Mouse (Mus musculus): Measurements from ENCODE around the gene Lig1. TPM values are rescaled to one million over a fixed set of nuclear protein-coding genes. Genes with fewer than 3 reads are reported as not detected.

The Lig1 gene
- total RNA-seq (2014; rRNA removed) (1.3 and 3.2 TPM in 2 replicates), polyA plus RNA-seq (2012; rRNA removed) (1.4 and 1.6 TPM in 2 replicates)

DNA sequence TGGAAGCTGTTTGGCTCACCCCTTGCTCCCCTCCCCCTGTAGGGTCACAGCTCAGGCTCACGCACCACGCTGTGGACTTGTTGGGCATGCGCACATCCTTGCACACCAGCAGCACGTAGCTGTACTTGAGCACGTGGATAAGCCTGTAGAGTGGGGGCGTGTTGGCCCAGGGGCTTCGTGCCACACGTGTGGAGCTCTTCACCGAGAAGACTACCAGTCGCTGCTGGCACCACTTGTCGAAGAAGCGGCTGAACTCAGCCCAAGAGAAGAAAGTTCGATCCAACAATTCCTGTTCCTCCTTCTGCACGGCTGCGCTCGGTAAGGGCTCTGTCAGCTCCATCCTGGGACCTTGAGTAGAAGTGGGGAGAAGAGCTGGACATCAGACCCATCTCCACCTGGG lies at the start of gene Lig1:
Lig1 (plus strand) TSS at position 203 of the 400 bp plus-strand sequence.
- Histone ChIP-seq H3K27ac (replicated peaks; ENCODE audit: insufficient read depth, low read depth, low read length) (no peak within 1 kb of the TSS), H3K79me2 (ENCODE audit: control insufficient read depth, insufficient read depth, low read length) (no peaks in the 10 kb centered on the region), H3K4me3 (ENCODE audit: insufficient read depth, low read depth, low read length) (peak within 1 kb of the TSS; percentile 66), H3K36me3 (ENCODE audit: control insufficient read depth, insufficient read depth, low read length) (peaks cover 4% of the 10 kb centered on the region; the same call in 1 of the 2 replicates), H3K4me1 (ENCODE audit: control insufficient read depth, insufficient read depth, low read length) (peaks cover 3% of the 10 kb centered on the region), H3K9ac (ENCODE audit: low read depth, low read length) (peak within 1 kb of the TSS; percentile 66), H3K27me3 (ENCODE audit: control insufficient read depth, insufficient read depth, low read length) (no peaks in the 10 kb centered on the region)
- WGBS: 98% methylated on average over 16 of the region's 16 CpGs
- no peak for DNase-seq (ENCODE audit: extremely low read depth, low read depth, low spot score)
- TF ChIP-seq CTCF (IDR thresholded peaks at IDR 0.05; ENCODE audit: low read depth, low read length) (no peak), POLR2A (IDR thresholded peaks at IDR 0.05; ENCODE audit: extremely low read depth, insufficient read depth, low read length) (no peak)

DNA sequence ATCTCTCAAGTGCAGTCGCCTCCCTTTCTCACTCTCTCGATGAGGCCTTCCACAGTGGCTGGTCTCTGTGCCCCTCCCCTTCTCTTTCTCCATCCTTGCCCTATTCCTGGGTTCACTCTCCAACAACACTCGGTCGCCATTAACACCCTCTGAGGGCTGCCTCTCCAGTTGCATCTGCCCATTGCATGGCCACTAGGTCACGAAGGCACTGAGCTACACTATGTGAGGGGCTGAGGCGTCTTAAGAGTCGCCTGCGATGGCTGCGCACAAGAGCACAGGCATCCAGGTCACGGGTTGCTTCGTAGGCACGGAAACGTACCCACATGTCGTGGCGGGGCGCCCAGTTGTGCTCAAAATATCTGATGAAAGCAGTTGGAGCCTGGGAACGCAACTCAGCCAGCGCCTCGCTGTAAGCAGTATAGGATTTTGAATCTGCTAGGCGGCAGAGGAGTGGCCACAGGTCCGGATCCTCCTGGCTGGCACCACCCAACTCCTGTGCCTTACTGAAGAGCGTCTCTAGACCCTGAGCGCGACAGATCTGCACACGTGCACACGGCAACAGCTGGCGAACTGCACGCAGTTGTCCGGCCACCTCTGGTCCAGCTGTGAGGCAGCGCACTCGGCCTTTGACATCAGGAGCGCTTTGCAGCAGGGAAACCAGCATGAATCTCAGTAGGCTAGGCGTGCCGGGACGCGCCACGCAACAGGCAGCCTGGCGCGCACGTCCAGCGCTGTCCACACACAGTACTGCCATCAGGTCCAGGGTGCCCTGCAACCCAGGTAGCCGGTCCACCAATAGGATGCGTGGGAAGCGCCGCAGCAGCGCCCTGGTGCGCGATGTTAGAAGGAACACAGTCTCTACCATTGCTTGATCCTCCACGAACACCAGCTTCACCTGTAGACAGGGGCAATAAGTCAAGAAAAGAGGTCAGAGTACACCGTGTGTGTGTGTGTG lies 16.1 kb upstream of the Lig1 start:
- no peaks in the 10 kb centered on the region for H3K36me3 ChIP-seq (ENCODE audit: control insufficient read depth, insufficient read depth, low read length)
- H3K79me2 ChIP-seq (ENCODE audit: control insufficient read depth, insufficient read depth, low read length): no peaks in the 10 kb centered on the region
- no peaks in the 10 kb centered on the region for H3K27me3 ChIP-seq (ENCODE audit: control insufficient read depth, insufficient read depth, low read length)
- WGBS: 53% methylated on average over 50 of the region's 50 CpGs
- no peaks in the 10 kb centered on the region for H3K4me1 ChIP-seq (ENCODE audit: control insufficient read depth, insufficient read depth, low read length)
- DNase-seq (ENCODE audit: extremely low read depth, low read depth, low spot score): no peak
- H3K4me3 ChIP-seq (ENCODE audit: insufficient read depth, low read depth, low read length): no peak overlapping the region
- TF ChIP-seq CTCF (IDR thresholded peaks at IDR 0.05; ENCODE audit: low read depth, low read length) (no peak), POLR2A (IDR thresholded peaks at IDR 0.05; ENCODE audit: extremely low read depth, insufficient read depth, low read length) (no peak)
- H3K27ac ChIP-seq (replicated peaks; ENCODE audit: insufficient read depth, low read depth, low read length): no peak overlapping the region
- H3K9ac ChIP-seq (ENCODE audit: low read depth, low read length): no peak overlapping the region

- Histone ChIP-seq H3K4me3 (ENCODE audit: insufficient read depth, low read depth, low read length) (no peak overlapping the region), H3K27me3 (ENCODE audit: control insufficient read depth, insufficient read depth, low read length) (no peaks in the 10 kb centered on the region), H3K9ac (ENCODE audit: low read depth, low read length) (no peak overlapping the region), H3K4me1 (ENCODE audit: control insufficient read depth, insufficient read depth, low read length) (no peaks in the 10 kb centered on the region), H3K36me3 (ENCODE audit: control insufficient read depth, insufficient read depth, low read length) (no peaks in the 10 kb centered on the region), H3K27ac (replicated peaks; ENCODE audit: insufficient read depth, low read depth, low read length) (no peak overlapping the region), H3K79me2 (ENCODE audit: control insufficient read depth, insufficient read depth, low read length) (no peaks in the 10 kb centered on the region)
- WGBS: 85% methylated on average over 5 of the region's 5 CpGs
- TF ChIP-seq POLR2A (IDR thresholded peaks at IDR 0.05; ENCODE audit: extremely low read depth, insufficient read depth, low read length): no peak
- no peak for TF ChIP-seq CTCF (IDR thresholded peaks at IDR 0.05; ENCODE audit: low read depth, low read length)
- no peak for DNase-seq (ENCODE audit: extremely low read depth, low read depth, low spot score)
Measured at GRCm38 (mm10) chr7:13263851-13264250, 13.2 kb upstream of the Lig1 start.

GRCm38 (mm10) chr7:13264396-13264795 lies 12.7 kb upstream of the Lig1 start:
- WGBS: 89% methylated on average over 2 of the region's 2 CpGs
- Histone ChIP-seq H3K79me2 (ENCODE audit: control insufficient read depth, insufficient read depth, low read length) (no peaks in the 10 kb centered on the region), H3K36me3 (ENCODE audit: control insufficient read depth, insufficient read depth, low read length) (no peaks in the 10 kb centered on the region)

DNA sequence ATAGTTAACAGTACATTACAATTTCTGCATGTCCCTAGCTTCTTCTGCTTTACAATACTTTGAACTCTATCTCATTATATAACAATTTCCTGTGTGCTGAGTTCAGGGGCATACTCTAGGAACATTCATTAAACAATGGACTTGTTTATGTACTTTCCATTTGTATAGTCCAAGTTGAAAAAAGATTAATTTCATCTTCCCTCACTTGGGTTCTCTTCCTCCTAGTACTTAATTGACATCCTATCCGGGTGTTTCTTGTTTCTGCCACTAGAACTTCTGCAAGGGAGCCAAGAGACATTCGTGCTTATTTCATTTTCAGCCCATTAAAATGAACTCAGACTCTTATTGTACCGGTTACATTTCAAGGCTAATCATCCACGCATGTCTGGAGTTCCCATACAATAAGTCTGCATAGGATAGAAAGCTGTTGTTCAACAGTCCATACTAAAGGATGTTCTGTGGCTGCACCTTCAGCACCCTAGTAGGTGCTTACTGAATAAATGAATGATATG lies 8.3 kb upstream of the Lig1 start:
- no peak for DNase-seq (ENCODE audit: extremely low read depth, low read depth, low spot score)

More at GRCm38 (mm10) chr7:13264396-13264795, 12.7 kb upstream of the Lig1 start:
- Histone ChIP-seq H3K4me3 (ENCODE audit: insufficient read depth, low read depth, low read length) (no peak overlapping the region), H3K4me1 (ENCODE audit: control insufficient read depth, insufficient read depth, low read length) (no peaks in the 10 kb centered on the region), H3K9ac (ENCODE audit: low read depth, low read length) (no peak overlapping the region), H3K27me3 (ENCODE audit: control insufficient read depth, insufficient read depth, low read length) (no peaks in the 10 kb centered on the region), H3K27ac (replicated peaks; ENCODE audit: insufficient read depth, low read depth, low read length) (no peak overlapping the region)
- TF ChIP-seq POLR2A (IDR thresholded peaks at IDR 0.05; ENCODE audit: extremely low read depth, insufficient read depth, low read length): no peak
- TF ChIP-seq CTCF (IDR thresholded peaks at IDR 0.05; ENCODE audit: low read depth, low read length): no peak
- DNase-seq (ENCODE audit: extremely low read depth, low read depth, low spot score): no peak

More for the DNA sequence above, 8.3 kb upstream of the Lig1 start:
- Histone ChIP-seq H3K9ac (ENCODE audit: low read depth, low read length) (no peak overlapping the region), H3K27ac (replicated peaks; ENCODE audit: insufficient read depth, low read depth, low read length) (no peak overlapping the region), H3K36me3 (ENCODE audit: control insufficient read depth, insufficient read depth, low read length) (no peaks in the 10 kb centered on the region), H3K4me1 (ENCODE audit: control insufficient read depth, insufficient read depth, low read length) (no peaks in the 10 kb centered on the region), H3K27me3 (ENCODE audit: control insufficient read depth, insufficient read depth, low read length) (no peaks in the 10 kb centered on the region), H3K79me2 (ENCODE audit: control insufficient read depth, insufficient read depth, low read length) (no peaks in the 10 kb centered on the region), H3K4me3 (ENCODE audit: insufficient read depth, low read depth, low read length) (no peak overlapping the region)
- WGBS: 91% methylated on average over 4 of the region's 4 CpGs
- TF ChIP-seq POLR2A (IDR thresholded peaks at IDR 0.05; ENCODE audit: extremely low read depth, insufficient read depth, low read length): no peak
- TF ChIP-seq CTCF (IDR thresholded peaks at IDR 0.05; ENCODE audit: low read depth, low read length): no peak
